ENCODE assay signal across 16 mouse cellular contexts in genomic region chr3:58883511-58883907, GRCm38 (mm10). TPM values are rescaled to one million over a fixed set of nuclear protein-coding genes. Genes with fewer than 3 reads are reported as not detected.
"Had no signal": no experiment of that assay in that cellular context is flagged by ENCODE, and none has a peak within 500 bp of the region (broad histone marks: within the 10 kb centered on the region; RNA-seq: fewer than 3 reads in every experiment).

No protein-coding gene starts in this region.

- H3K4me3 ChIP-seq: limb, embryonic 10.5 days; liver, embryonic 15.5 days; midbrain, embryonic 13.5 days had no signal

- H3K36me3 ChIP-seq: limb, embryonic 10.5 days; liver, embryonic 15.5 days; midbrain, embryonic 13.5 days had no signal

- DNase-seq: kidney, adult 8-10 months; kidney, postnatal 36 days; lung, adult 2 months; lung, postnatal 36 days; right cerebral cortex, postnatal 4 days; spleen, adult 18-20 months; thymus, adult 18-20 months; thymus, postnatal 14 days had no signal

- H3K27me3 ChIP-seq: liver, embryonic 15.5 days; midbrain, embryonic 13.5 days had no signal

- H3K4me1 ChIP-seq: liver, embryonic 15.5 days had no signal

- H3K9me3 ChIP-seq: limb, embryonic 10.5 days; liver, embryonic 15.5 days; midbrain, embryonic 13.5 days had no signal

- H3K4me2 ChIP-seq: liver, embryonic 11.5 days; liver, embryonic 15.5 days; midbrain, embryonic 13.5 days had no signal

- H3K27ac ChIP-seq: kidney, postnatal 0 days; limb, embryonic 10.5 days; liver, embryonic 15.5 days; midbrain, embryonic 13.5 days had no signal

- H3K9ac ChIP-seq: liver, embryonic 15.5 days; midbrain, embryonic 13.5 days had no signal

RNA-seq across cellular contexts. Expression of gene Clrn1, which starts 1.6 kb away (rescaled TPM):
- total RNA-seq: megakaryocyte progenitor cell, adult 5-6 weeks had no signal
- polyA plus RNA-seq: liver, embryonic 15.5 days; lung, adult 2 months; lung, postnatal 0 days; stomach, embryonic 14.5 days had no signal
